Mouse (Mus musculus) testis, adult 2 months (tissue): ENCODE measurements around the gene Rapgef5. TPM values are rescaled to one million over a fixed set of nuclear protein-coding genes. Genes with fewer than 3 reads are reported as not detected.
"Not testable (repeated sequence)": the region's sequence is repeated elsewhere in the genome, so short reads cannot be mapped to it uniquely, and the experiment has no call there.

Experiments used
- H3K27ac ChIP-seq: fragments of 200-500 bp; 2 replicates; pipeline ENCODE4 v1.5.1; 2012; ENCODE audit warnings: low read depth, low read length; ENCODE audit not compliant: control insufficient read depth, insufficient read depth
- H3K27me3 ChIP-seq: fragments of 200-500 bp; 2 replicates; pipeline ENCODE4 v1.6.1; 2012; ENCODE audit warnings: mild to moderate bottlenecking, low read length, moderate library complexity; ENCODE audit not compliant: control insufficient read depth, insufficient read depth
- H3K36me3 ChIP-seq: fragments of 200-500 bp; 2 replicates; pipeline ENCODE4 v1.6.1; 2012; ENCODE audit warnings: mild to moderate bottlenecking, low read length; ENCODE audit not compliant: control insufficient read depth, insufficient read depth
- H3K4me1 ChIP-seq: fragments of 200-500 bp; 2 replicates; pipeline ENCODE4 v1.6.1; 2012; ENCODE audit warnings: low read length; ENCODE audit not compliant: control insufficient read depth, insufficient read depth
- H3K4me3 ChIP-seq: fragments of 200-500 bp; 2 replicates; pipeline ENCODE4 v1.5.1; 2012; ENCODE audit warnings: low read depth, mild to moderate bottlenecking, low read length, moderate library complexity, mixed read lengths; ENCODE audit not compliant: control insufficient read depth
- CTCF ChIP-seq: fragments of 200-500 bp; IDR thresholded peaks from 2 replicates; pipeline ENCODE4 v1.5.1; 2012; ENCODE audit warnings: low read depth, mild to moderate bottlenecking, inconsistent platforms, low read length, moderate library complexity; ENCODE audit not compliant: control insufficient read depth, insufficient read depth, insufficient replicate concordance
- POLR2A ChIP-seq: fragments of 200-500 bp; IDR thresholded peaks from 2 replicates; pipeline ENCODE4 v1.6.1; 2012; ENCODE audit warnings: low read depth, mild to moderate bottlenecking, inconsistent platforms, low read length, moderate library complexity; ENCODE audit not compliant: control insufficient read depth
- polyA plus RNA-seq: library from polyadenylated mRNA; depleted of rRNA; stranded (reverse); fragments of >200 nt; gene quantifications from 2 replicates; pipeline ENCODE4 v1.2.3, GENCODE M21; 2012

Rapgef5 gene
- polyA plus RNA-seq, 1 experiment, result 5.8 TPM

GRCm38 (mm10) chr12:117781360-117781759, 265.1 kb downstream of the Rapgef5 start:
- Histone ChIP-seq H3K27me3 (no peaks in the 10 kb centered on the region), H3K4me1 (no peaks in the 10 kb centered on the region), H3K27ac (no peak overlapping the region), H3K4me3 (no peak overlapping the region), H3K36me3 (no peaks in the 10 kb centered on the region)
- TF ChIP-seq CTCF (no peak), POLR2A (no peak)

DNA sequence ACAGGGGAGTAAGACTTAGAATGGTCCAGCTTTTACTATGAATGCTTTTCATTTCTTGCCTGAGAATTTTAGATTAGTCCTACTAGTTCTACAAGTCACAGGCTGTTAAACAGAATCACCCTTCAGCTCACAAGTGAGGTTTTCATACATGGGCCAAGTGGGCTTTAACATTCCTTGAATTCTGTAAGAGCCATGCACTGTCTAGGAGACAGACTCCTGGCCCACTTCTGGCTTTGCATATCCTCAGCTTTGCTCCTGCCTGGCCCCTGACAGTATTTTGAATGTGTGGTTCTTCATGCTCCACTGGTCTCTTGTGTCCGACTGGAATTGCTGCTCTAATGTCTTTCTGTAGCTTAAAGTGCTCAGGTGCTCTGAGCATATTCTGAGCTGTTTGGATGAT, 267.1 kb downstream of the Rapgef5 start:
- TF ChIP-seq CTCF (no peak), POLR2A (no peak)
- Histone ChIP-seq H3K27ac (no peak overlapping the region), H3K4me3 (no peak overlapping the region)

DNA sequence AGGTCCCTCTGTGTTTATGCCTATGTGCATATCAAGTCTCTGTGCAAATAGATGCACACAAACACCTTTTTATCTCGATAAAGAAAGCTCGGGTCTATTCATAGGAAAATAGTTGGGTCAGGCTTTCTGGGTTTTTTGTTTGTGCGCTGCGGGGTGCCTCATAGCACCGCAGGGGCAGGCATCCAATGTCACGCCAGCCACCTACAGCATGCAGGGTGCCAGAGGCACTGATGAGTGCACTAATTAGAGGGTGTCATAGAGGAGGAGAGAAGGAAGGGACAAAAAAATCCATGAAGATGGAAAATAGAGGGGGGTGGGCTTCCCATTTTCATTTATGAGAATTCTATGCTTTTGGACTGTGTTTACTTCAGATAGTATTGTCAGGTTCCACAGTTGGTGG, 270.3 kb downstream of the Rapgef5 start:
- Histone ChIP-seq H3K36me3 (no peaks in the 10 kb centered on the region), H3K4me3 (no peak overlapping the region), H3K27me3 (no peaks in the 10 kb centered on the region), H3K27ac (no peak overlapping the region), H3K4me1 (no peaks in the 10 kb centered on the region)
- TF ChIP-seq POLR2A (no peak), CTCF (no peak)

More for the DNA sequence above, 267.1 kb downstream of the Rapgef5 start:
- Histone ChIP-seq H3K36me3 (no peaks in the 10 kb centered on the region), H3K4me1 (no peaks in the 10 kb centered on the region), H3K27me3 (no peaks in the 10 kb centered on the region)

DNA sequence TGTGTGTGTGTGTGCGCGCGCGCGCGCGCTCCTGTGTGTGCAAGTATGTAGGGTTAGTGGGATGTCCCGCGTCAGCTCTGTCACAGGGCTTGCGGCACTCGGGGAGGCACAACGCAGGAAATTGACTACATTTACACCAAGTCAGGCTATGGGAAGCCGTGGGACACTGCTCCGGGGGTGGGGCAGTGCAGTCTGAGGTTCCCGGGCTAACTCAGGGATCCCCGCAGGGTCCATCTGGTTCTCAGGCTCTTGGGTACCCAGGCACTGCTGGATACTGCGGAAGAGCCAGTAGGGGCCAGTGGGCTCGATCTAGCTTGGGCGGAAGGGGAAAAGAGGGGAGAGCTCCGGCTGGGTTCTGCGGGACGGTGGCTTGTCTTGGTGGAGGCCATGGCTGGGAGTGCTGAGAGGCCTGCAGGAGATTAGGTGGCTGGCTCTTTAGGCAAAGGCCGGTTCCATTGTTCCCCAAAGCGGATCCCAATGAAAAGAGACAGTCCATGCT, 272.3 kb downstream of the Rapgef5 start:
- TF ChIP-seq POLR2A, result no peak
- no peak for TF ChIP-seq CTCF
- H3K27me3 ChIP-seq, result no peaks in the 10 kb centered on the region
- H3K4me1 ChIP-seq, result no peaks in the 10 kb centered on the region
- H3K4me3 ChIP-seq, result no peak overlapping the region
- no peak overlapping the region for H3K27ac ChIP-seq
- H3K36me3 ChIP-seq, result no peaks in the 10 kb centered on the region

- TF ChIP-seq POLR2A (no peak), CTCF (no peak)
- H3K4me1 ChIP-seq, result no peaks in the 10 kb centered on the region
- H3K36me3 ChIP-seq, result no peaks in the 10 kb centered on the region
- no peak overlapping the region for H3K4me3 ChIP-seq
- no peak overlapping the region for H3K27ac ChIP-seq
- no peaks in the 10 kb centered on the region for H3K27me3 ChIP-seq
Measured at GRCm38 (mm10) chr12:117789017-117789416, 272.7 kb downstream of the Rapgef5 start.

DNA sequence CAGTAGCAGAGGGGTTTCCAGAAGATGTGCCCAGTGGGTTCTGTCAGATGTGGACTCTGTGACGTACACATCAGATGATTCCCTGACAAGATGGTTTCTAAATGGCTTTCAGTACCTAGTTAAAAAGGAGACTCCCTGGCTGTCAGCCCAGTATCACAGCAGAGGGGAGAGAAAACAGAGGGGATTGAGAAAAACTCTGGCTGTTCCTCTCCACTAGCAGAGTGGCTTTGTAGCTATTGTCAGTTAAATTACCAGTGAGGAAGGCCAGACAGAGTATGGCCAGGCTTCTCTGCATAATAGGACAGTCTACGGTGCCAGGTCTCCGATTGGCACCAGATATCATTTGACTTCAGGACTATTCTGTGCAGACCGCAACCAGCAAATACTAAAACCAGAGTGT, 279.0 kb downstream of the Rapgef5 start:
- no peak for TF ChIP-seq POLR2A
- no peak for TF ChIP-seq CTCF
- Histone ChIP-seq H3K27ac (no peak overlapping the region), H3K4me1 (no peaks in the 10 kb centered on the region), H3K4me3 (no peak overlapping the region), H3K27me3 (no peaks in the 10 kb centered on the region), H3K36me3 (no peaks in the 10 kb centered on the region)

DNA sequence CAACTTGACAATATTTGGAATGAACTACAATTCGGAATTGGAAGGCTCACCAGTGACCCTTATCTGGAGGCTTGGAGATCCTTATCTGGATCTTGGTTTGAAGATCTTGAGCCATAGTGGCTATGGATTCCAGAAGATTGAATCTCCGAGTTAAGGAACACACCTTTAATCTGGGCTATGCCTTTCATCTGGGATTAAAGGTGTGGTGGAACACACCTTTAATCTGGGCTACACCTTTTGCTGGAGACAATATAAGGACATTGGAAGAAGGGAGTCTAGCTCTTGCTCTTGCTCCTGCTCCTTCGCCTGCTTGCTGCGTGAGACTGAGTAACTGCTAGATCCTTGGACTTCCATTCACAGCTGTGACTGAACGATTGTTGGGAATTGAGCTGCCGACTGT, 287.7 kb downstream of the Rapgef5 start, which contains the start of gene Cdca7l:
Gene Cdca7l, plus strand, starts transcription at position 301 of the 400 bp plus-strand sequence.
- H3K36me3 ChIP-seq, H3K4me1 ChIP-seq, H3K27me3 ChIP-seq, H3K27ac ChIP-seq, H3K4me3 ChIP-seq: not testable (repeated sequence)

GRCm38 (mm10) chr12:117805576-117805975, 289.3 kb downstream of the Rapgef5 start:
- H3K27me3 ChIP-seq, result no peaks in the 10 kb centered on the region
- H3K4me3 ChIP-seq, result no peak overlapping the region
- peaks cover 8% of the 10 kb centered on the region for H3K4me1 ChIP-seq
- no peaks in the 10 kb centered on the region for H3K36me3 ChIP-seq
- TF ChIP-seq CTCF (no peak), POLR2A (no peak)
- no peak overlapping the region for H3K27ac ChIP-seq
